Mouse (Mus musculus) erythroblast, embryonic 14.5 days (primary cell): ENCODE measurements around the gene Olfr527.

ENCODE experiments used
- GATA1 ChIP-seq: IDR thresholded peaks from 2 replicates; pipeline ENCODE4 v1.6.1; 2012; ENCODE audit warnings: low read length, inconsistent platforms, mixed read lengths
- TAL1 ChIP-seq: IDR thresholded peaks from 3 replicates; pipeline ENCODE4 v1.6.1; 2012; ENCODE audit warnings: low read length, inconsistent platforms, mixed read lengths

GRCm38 (mm10) chr7:140374300-140374699, 40.5 kb downstream of the Olfr527 start:
- TF ChIP-seq TAL1 (no peak), GATA1 (no peak)
